Mouse (Mus musculus): ENCODE data around the gene Adra1b.

Adra1b gene

GRCm38 (mm10) chr11:43783106-43783505 is 117.9 kb downstream of the Adra1b start:
- Histone ChIP-seq H3K4me1 (replicated peaks; ENCODE audit: low read depth, low read length) (peaks cover 3% of the 10 kb centered on the region; the same call in 1 of the 2 replicates), H3K4me3 (replicated peaks; ENCODE audit: low read length) (no peak overlapping the region), H3K36me3 (ENCODE audit: insufficient read depth, low read length) (no peaks in the 10 kb centered on the region), H3K9me3 (ENCODE audit: low read length) (no peaks in the 10 kb centered on the region), H3K27me3 (ENCODE audit: insufficient read depth, low read length) (peaks cover 3% of the 10 kb centered on the region; the same call in 1 of the 2 replicates)
- no peak for TF ChIP-seq NANOG (IDR thresholded peaks at IDR 0.05; ENCODE audit: borderline replicate concordance, low read length)
- no peak for TF ChIP-seq CTCF (conservative IDR thresholded peaks at IDR 0.05; ENCODE audit: low read length)
- TF ChIP-seq POU5F1 (IDR thresholded peaks at IDR 0.05; ENCODE audit: borderline replicate concordance, low read length), result no peak

- no peaks in the 10 kb centered on the region for H3K9me3 ChIP-seq (ENCODE audit: low read length)
- H3K4me3 ChIP-seq (replicated peaks; ENCODE audit: low read length), result no peak overlapping the region
- H3K27me3 ChIP-seq (ENCODE audit: insufficient read depth, low read length), result peaks cover 33% of the 10 kb centered on the region
- H3K36me3 ChIP-seq (ENCODE audit: insufficient read depth, low read length), result no peaks in the 10 kb centered on the region
- peaks cover 8% of the 10 kb centered on the region; the same call in 1 of the 2 replicates for H3K4me1 ChIP-seq (replicated peaks; ENCODE audit: low read depth, low read length)
- TF ChIP-seq POU5F1 (IDR thresholded peaks at IDR 0.05; ENCODE audit: borderline replicate concordance, low read length) (no peak), NANOG (IDR thresholded peaks at IDR 0.05; ENCODE audit: borderline replicate concordance, low read length) (no peak), CTCF (conservative IDR thresholded peaks at IDR 0.05; ENCODE audit: low read length) (no peak)
These were observed 121.5 kb downstream of the Adra1b start for GRCm38 (mm10) chr11:43779551-43779950.

DNA sequence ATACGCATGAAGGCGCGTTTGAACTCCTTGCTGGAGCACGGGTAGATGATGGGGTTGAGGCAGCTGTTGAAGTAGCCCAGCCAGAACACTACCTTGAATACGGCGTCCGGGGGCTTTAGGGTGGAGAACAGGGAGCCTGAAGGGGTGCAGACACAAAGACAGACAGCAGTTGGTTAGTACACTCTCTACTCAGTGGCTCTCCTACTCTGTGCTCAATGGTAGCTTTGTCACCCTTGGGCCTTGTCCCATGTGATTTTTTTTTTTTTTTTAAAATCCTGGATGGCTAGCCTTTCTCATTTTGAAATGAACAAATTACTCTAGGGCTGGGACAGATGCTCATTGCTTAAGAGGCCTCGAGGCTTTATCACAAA is 124.7 kb downstream of the Adra1b start:
- no peak for TF ChIP-seq NANOG (IDR thresholded peaks at IDR 0.05; ENCODE audit: borderline replicate concordance, low read length)
- no peak for TF ChIP-seq POU5F1 (IDR thresholded peaks at IDR 0.05; ENCODE audit: borderline replicate concordance, low read length)
- no peak for TF ChIP-seq CTCF (conservative IDR thresholded peaks at IDR 0.05; ENCODE audit: low read length)
- H3K4me3 ChIP-seq (replicated peaks; ENCODE audit: low read length), result peak overlapping the region; percentile 78

GRCm38 (mm10) chr11:43775469-43776323 is 125.3 kb downstream of the Adra1b start:
- H3K4me1 ChIP-seq (replicated peaks; ENCODE audit: low read depth, low read length), result peaks cover 5% of the 10 kb centered on the region; the same call in 1 of the 2 replicates
- TF ChIP-seq NANOG (IDR thresholded peaks at IDR 0.05; ENCODE audit: borderline replicate concordance, low read length) (no peak), CTCF (conservative IDR thresholded peaks at IDR 0.05; ENCODE audit: low read length) (no peak)
- peak overlapping the region; percentile 78 for H3K4me3 ChIP-seq (replicated peaks; ENCODE audit: low read length)

More for the DNA sequence above, 124.7 kb downstream of the Adra1b start:
- Histone ChIP-seq H3K9me3 (ENCODE audit: low read length) (no peaks in the 10 kb centered on the region), H3K4me1 (replicated peaks; ENCODE audit: low read depth, low read length) (peaks cover 5% of the 10 kb centered on the region; the same call in 1 of the 2 replicates), H3K27me3 (ENCODE audit: insufficient read depth, low read length) (peaks cover 47% of the 10 kb centered on the region), H3K36me3 (ENCODE audit: insufficient read depth, low read length) (no peaks in the 10 kb centered on the region)

DNA sequence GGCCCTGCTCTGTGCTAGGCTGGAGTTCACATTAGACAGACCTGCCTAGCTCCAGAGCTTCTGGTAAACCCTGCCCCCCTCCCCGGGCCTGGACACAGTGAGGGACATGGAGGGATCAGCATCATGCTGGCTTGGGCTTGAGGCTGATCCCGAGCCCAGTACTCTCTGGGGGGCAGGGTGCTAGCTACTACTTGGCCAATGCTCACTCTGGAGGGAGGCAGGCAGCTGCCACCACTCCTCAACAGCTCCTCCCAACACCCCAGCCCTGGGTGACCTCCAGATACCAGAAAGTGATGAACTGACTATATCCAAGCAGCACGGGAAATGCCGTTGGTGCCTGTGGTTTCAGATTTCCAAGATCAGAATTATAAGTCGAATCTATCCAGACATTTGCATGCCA is 127.3 kb downstream of the Adra1b start:
- no peak overlapping the region for H3K4me3 ChIP-seq (replicated peaks; ENCODE audit: low read length)
- no peaks in the 10 kb centered on the region for H3K9me3 ChIP-seq (ENCODE audit: low read length)
- H3K27me3 ChIP-seq (ENCODE audit: insufficient read depth, low read length), result peaks cover 48% of the 10 kb centered on the region
- H3K36me3 ChIP-seq (ENCODE audit: insufficient read depth, low read length), result no peaks in the 10 kb centered on the region
- no peak for TF ChIP-seq NANOG (IDR thresholded peaks at IDR 0.05; ENCODE audit: borderline replicate concordance, low read length)
- peaks cover 5% of the 10 kb centered on the region; the same call in 1 of the 2 replicates for H3K4me1 ChIP-seq (replicated peaks; ENCODE audit: low read depth, low read length)

More at GRCm38 (mm10) chr11:43775469-43776323, 125.3 kb downstream of the Adra1b start:
- Histone ChIP-seq H3K9me3 (ENCODE audit: low read length) (no peaks in the 10 kb centered on the region), H3K36me3 (ENCODE audit: insufficient read depth, low read length) (no peaks in the 10 kb centered on the region), H3K27me3 (ENCODE audit: insufficient read depth, low read length) (peaks cover 47% of the 10 kb centered on the region)

DNA sequence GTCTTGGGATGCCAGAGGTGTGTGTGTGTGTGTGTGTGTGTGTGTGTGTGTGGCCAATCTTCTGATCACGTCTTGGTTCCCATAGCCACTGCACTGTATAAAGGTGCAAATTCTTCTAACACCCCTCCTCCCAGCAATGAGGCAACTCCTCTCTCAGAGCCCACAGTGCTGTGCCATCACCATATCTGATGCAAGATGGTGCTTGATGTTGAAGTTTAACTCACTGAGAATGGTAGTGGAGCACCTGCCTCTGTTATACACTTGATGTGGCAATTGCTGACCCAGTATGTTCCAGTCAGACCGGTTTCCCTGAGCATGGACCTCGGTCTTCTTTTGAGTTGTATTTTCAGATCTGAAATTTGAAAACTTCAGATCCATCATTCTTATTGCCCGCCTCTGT is 130.9 kb downstream of the Adra1b start:
- Histone ChIP-seq H3K4me1 (replicated peaks; ENCODE audit: low read depth, low read length) (peaks cover 4% of the 10 kb centered on the region; the same call in 1 of the 2 replicates), H3K9me3 (ENCODE audit: low read length) (no peaks in the 10 kb centered on the region), H3K36me3 (ENCODE audit: insufficient read depth, low read length) (no peaks in the 10 kb centered on the region), H3K27me3 (ENCODE audit: insufficient read depth, low read length) (peaks cover 35% of the 10 kb centered on the region), H3K4me3 (replicated peaks; ENCODE audit: low read length) (no peak overlapping the region)
- TF ChIP-seq POU5F1 (IDR thresholded peaks at IDR 0.05; ENCODE audit: borderline replicate concordance, low read length), result no peak
- no peak for TF ChIP-seq NANOG (IDR thresholded peaks at IDR 0.05; ENCODE audit: borderline replicate concordance, low read length)

DNA sequence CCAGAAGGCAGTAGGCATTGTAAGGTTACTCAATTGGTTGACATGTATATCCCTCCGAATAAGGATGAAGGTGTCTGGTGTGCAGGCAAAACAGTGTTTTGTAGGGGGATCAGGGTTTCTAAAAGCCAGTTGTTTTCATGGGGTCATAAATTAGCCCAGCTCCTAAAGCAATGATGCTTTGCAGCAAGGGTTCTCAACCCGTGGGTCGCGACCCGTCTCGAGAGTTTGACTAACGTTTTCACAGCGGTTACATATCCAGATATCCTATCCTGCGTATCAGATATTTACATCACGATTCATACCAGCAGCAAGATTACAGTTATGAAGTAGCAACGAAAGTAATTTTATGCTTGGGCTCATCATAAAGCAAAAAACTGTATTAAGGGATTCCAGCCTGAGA is 133.3 kb downstream of the Adra1b start:
- Histone ChIP-seq H3K27me3 (ENCODE audit: insufficient read depth, low read length) (peaks cover 22% of the 10 kb centered on the region), H3K9me3 (ENCODE audit: low read length) (no peaks in the 10 kb centered on the region), H3K36me3 (ENCODE audit: insufficient read depth, low read length) (no peaks in the 10 kb centered on the region), H3K4me3 (replicated peaks; ENCODE audit: low read length) (no peak overlapping the region), H3K4me1 (replicated peaks; ENCODE audit: low read depth, low read length) (peaks cover 4% of the 10 kb centered on the region; the same call in 1 of the 2 replicates)
- no peak for TF ChIP-seq POU5F1 (IDR thresholded peaks at IDR 0.05; ENCODE audit: borderline replicate concordance, low read length)
- TF ChIP-seq NANOG (IDR thresholded peaks at IDR 0.05; ENCODE audit: borderline replicate concordance, low read length), result no peak
- TF ChIP-seq CTCF (conservative IDR thresholded peaks at IDR 0.05; ENCODE audit: low read length), result no peak

DNA sequence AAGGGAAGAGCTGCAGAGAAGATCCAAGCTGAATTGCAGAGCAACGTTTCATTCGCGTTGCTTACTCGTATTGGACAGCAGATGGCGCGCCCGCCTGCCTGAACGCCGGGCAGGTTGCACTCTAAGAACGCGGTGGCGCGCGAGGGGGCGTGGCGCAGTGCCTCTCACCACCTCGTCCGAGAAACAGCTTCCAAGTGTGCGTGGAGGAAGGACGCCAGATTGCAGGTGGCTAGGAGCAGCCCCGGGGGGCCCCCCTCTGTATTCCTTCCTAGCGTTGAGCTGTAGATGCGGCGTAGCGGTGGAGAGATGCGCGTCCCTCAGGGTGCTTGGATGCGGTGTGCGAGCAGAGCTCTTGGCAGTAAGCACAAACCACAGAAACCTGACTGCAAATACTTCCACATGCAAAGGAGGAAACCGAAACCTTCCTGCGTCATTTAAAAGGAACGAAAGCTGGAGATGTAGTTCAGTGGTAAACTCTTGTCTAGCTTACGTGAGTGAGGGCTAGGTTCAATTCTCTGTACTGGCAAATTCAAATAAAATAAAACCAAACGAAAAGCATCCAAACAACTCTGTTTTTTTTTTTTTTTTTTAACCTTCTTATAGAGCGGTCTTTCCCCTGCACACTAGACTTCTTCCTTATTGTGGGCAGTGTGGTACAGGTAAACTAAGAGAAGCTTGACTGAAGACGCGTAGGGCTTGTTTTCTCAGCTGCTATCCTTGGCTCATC is 133.9 kb downstream of the Adra1b start:
- H3K27me3 ChIP-seq (ENCODE audit: insufficient read depth, low read length), result peaks cover 25% of the 10 kb centered on the region
- no peaks in the 10 kb centered on the region for H3K9me3 ChIP-seq (ENCODE audit: low read length)
- peaks cover 4% of the 10 kb centered on the region; the same call in 1 of the 2 replicates for H3K4me1 ChIP-seq (replicated peaks; ENCODE audit: low read depth, low read length)
- H3K4me3 ChIP-seq (replicated peaks; ENCODE audit: low read length), result peak overlapping the region; percentile 73
- no peaks in the 10 kb centered on the region for H3K36me3 ChIP-seq (ENCODE audit: insufficient read depth, low read length)
- peak; percentile 30; the same call in 1 of the 2 replicates for TF ChIP-seq CTCF (conservative IDR thresholded peaks at IDR 0.05; ENCODE audit: low read length)
- no peak for TF ChIP-seq POU5F1 (IDR thresholded peaks at IDR 0.05; ENCODE audit: borderline replicate concordance, low read length)

Measured in E14TG2a.4 (cell line).